Mouse (Mus musculus) embryonic facial prominence, embryonic 12.5 days (tissue): ENCODE measurements around the gene Pgbd1. TPM values are rescaled to one million over a fixed set of nuclear protein-coding genes. Genes with fewer than 3 reads are reported as not detected.
"Not testable (repeated sequence)": the region's sequence is repeated elsewhere in the genome, so short reads cannot be mapped to it uniquely, and the experiment has no call there.

ENCODE experiments used
- ATAC-seq: fragments of 200-750 bp; cut with Nextera tagmentation; 2 replicates; pipeline ENCODE4 v1.8.0; 2017; ENCODE audit not compliant: insufficient number of reproducible peaks, insufficient read depth, low FRiP score, low TSS enrichment
- H3K27ac ChIP-seq: fragments of 300-500 bp; sonication (generic); 2 replicates; pipeline ENCODE4 v1.5.1; 2016; ENCODE audit warnings: mild to moderate bottlenecking
- H3K27me3 ChIP-seq: fragments of 300-500 bp; sonication (generic); 2 replicates; pipeline ENCODE4 v1.6.1; 2016; ENCODE audit warnings: mild to moderate bottlenecking, moderate library complexity
- H3K36me3 ChIP-seq: fragments of 300-500 bp; sonication (generic); 2 replicates; pipeline ENCODE4 v1.6.1; 2016; ENCODE audit warnings: mild to moderate bottlenecking
- H3K4me1 ChIP-seq: fragments of 300-500 bp; sonication (generic); 2 replicates; pipeline ENCODE4 v1.6.1; 2016
- H3K4me2 ChIP-seq: fragments of 300-500 bp; sonication (generic); replicated peaks from 2 replicates; pipeline ENCODE4 v1.6.1; 2016; ENCODE audit warnings: mild to moderate bottlenecking, moderate library complexity
- H3K4me3 ChIP-seq: fragments of 300-500 bp; sonication (generic); 2 replicates; pipeline ENCODE4 v1.5.1; 2016; ENCODE audit warnings: mild to moderate bottlenecking
- H3K9ac ChIP-seq: fragments of 300-500 bp; sonication (generic); 2 replicates; pipeline ENCODE4 v1.6.1; 2016; ENCODE audit warnings: mild to moderate bottlenecking, moderate library complexity
- H3K9me3 ChIP-seq: fragments of 300-500 bp; sonication (generic); 2 replicates; pipeline ENCODE4 v1.6.1; 2016; ENCODE audit warnings: mild to moderate bottlenecking, moderate library complexity
- WGBS: fragments of 180-500 bp; shearing (Covaris S2); methylation state at CpG from one replicate; pipeline ENCODE4 v1.1.7; 2016; 5-methylcytosine and 5-hydroxymethylcytosine counted together
- polyA plus RNA-seq: library from polyadenylated mRNA; unstranded; fragments of >200 nt; fragmentation: Nextera tagmentation; extraction: Ambion mirVana; gene quantifications from 2 replicates; pipeline ENCODE4 v1.2.1, GENCODE M21; 2016

Pgbd1 gene
- polyA plus RNA-seq, 1 experiment from 2014 or later: 4.2 TPM

DNA sequence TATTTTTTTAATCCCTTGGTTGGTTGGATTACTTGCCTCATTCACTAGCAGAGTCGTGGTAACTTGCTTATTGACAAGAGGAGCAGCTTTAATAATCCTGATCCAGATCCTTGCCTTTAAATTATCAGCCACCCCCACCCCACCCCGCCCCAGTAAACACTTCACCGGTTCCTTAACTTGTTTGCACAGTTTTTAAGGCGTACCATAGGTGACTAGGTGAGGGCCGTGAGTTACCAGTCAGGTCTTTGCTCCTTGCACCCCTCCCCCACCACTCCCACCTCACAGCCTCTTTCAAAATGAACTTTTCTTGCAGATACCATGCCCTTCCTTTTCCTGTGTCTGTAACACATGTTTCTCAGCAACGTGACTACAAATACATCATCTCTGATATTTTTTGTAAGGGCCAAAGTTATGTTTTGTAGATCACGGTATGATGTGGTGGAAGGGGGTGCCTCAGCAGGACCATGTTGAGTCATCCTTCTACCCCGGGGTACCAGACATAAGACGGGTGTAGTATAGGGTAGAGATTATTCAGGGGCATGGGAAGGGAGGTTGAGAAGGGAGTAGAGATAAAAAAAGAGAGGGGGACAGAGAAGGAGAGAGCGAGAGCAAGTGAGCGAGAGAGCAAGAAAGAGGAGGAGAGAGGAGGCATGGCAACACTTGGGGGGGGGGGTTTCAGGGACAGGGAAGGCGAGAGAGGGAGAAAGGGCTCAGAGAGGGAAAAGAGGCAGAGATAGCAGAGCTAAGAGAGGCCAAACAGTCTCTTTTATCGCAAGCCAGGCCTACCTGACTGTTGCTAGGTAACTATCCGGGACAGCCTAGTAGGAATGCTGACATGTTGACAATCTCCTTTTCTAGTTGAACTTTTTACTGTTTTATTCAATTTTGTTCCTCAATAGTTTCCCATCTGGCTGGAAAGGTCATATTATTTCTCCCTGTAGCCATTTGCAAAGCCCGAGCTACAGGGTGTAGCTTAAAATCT, 26.3 kb downstream of the Pgbd1 start:
- Histone ChIP-seq H3K9me3 (no peaks in the 10 kb centered on the region), H3K27ac (no peak overlapping the region), H3K4me2 (no peak overlapping the region), H3K4me3 (no peak overlapping the region), H3K4me1 (no peaks in the 10 kb centered on the region), H3K36me3 (no peaks in the 10 kb centered on the region), H3K27me3 (no peaks in the 10 kb centered on the region), H3K9ac (no peak overlapping the region)
- 74% methylated on average over 15 of the region's 15 CpGs for WGBS
- no peak for ATAC-seq

DNA sequence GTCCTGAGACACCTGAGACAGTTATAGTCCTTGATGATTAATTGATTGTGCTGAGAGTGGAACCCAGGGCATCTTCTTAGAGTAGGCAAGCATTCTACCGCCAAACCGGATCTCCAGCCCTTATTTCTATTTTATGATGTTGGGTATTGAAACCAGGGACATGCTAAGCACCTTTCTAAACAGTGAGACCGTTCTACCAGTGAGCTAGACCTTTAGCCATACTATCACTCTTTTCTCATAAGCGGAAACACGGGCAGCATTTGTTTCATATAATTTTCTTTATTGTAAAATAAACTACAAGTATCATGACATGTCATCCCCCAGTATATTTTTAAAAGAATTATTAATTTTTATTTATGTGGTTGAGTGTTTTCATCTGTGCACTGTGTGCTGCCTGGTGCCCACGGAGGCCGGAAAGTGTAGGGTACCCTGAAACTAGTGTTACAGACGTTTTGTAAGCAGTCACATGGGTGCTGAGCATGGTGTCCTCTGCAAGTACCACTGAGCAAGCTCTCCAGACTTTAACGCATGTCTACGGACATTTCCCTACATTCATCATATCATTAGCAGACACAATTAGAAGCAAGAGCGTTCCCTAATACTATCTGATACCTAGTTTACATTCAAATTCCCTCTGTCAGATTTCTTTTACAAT, 31.9 kb downstream of the Pgbd1 start:
- Histone ChIP-seq H3K4me2 (peak overlapping the region; percentile 63), H3K27me3 (no peaks in the 10 kb centered on the region), H3K27ac (0 out of 2 replicates have a peak overlapping the region, but pooled peaks have one; percentile 42), H3K9ac (peak overlapping the region; percentile 68; the same call in 1 of the 2 replicates), H3K9me3 (no peaks in the 10 kb centered on the region), H3K4me1 (no peaks in the 10 kb centered on the region; the same call in 1 of the 2 replicates), H3K4me3 (peak overlapping the region; percentile 49), H3K36me3 (no peaks in the 10 kb centered on the region)
- no peak for ATAC-seq
- WGBS: 50% methylated on average over 11 of the region's 11 CpGs

DNA sequence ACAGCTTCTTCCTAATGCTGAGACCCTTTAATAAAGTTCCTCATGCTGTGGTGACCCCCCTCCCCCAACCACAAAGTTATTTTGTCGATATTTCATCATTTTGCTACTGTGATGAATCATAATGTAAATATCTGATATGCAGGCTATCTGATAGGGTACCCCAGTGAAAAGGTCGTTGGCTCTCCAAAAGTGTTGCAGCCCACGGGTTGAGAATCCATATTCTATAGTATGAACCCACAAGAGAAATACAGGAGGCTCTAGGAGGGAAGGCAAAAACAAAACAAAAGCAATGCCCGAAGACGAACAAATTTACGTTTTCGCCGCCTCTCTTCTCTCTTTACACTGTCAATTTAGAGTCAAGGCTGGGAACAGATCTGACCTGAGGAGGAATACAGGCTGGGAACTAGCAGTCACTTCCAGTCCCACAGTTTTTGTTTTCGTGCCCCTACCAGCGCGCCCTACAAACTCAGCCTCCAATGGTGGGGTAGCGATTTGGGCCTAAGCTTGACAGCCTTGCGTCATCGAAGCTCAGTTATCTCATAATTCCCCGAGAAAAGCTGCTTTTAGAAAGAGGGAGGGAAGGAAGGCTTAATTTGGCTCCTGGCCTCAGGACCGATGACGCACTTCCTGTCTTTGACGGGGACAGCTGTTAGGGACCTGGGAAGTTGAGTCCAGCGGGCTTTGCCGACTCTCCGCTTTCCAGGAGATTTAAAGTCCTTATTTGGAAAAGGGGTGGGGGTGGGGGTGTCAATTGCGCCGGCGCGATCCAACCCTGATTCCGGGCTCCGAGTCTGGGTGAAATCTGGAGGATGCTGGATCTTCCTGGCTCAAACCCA, 32.7 kb downstream of the Pgbd1 start:
- H3K4me3 ChIP-seq: peak overlapping the region; percentile 49
- H3K9ac ChIP-seq: peak overlapping the region; percentile 68
- peak overlapping the region; percentile 63 for H3K4me2 ChIP-seq
- 3% methylated on average over 27 of the region's 27 CpGs for WGBS
- H3K36me3 ChIP-seq: no peaks in the 10 kb centered on the region
- no peaks in the 10 kb centered on the region for H3K27me3 ChIP-seq
- no peaks in the 10 kb centered on the region; the same call in 1 of the 2 replicates for H3K4me1 ChIP-seq
- peak overlapping the region; percentile 65; the same call in 1 of the 2 replicates for H3K27ac ChIP-seq
- no peaks in the 10 kb centered on the region for H3K9me3 ChIP-seq
- peak; percentile 91 for ATAC-seq

DNA sequence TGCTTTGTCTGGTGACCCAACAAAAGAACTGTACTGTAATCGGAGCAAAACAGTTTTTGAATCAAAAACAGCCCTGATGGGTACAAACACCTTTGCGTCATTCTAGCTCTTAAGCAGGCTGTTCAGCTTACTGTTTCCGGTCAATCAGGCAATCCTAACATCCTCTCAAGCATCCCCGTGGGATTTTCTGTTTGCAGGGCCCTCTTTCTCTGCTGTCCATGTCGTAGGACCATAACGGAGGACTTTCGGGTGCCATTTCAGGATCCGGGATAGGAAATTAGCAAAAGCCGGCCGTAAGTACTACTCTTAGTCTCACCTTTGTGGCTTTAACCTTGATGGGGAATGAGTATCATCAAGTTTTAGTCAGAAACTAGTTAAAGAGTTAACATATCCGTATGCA, 33.5 kb downstream of the Pgbd1 start:
- H3K9me3 ChIP-seq: no peaks in the 10 kb centered on the region
- H3K4me2 ChIP-seq: peak overlapping the region; percentile 63
- H3K36me3 ChIP-seq: no peaks in the 10 kb centered on the region
- no peaks in the 10 kb centered on the region; the same call in 1 of the 2 replicates for H3K4me1 ChIP-seq
- 73% methylated on average over 11 of the region's 11 CpGs for WGBS
- H3K27me3 ChIP-seq: no peaks in the 10 kb centered on the region
- H3K27ac ChIP-seq: no peak overlapping the region
- H3K9ac ChIP-seq: no peak overlapping the region
- no peak overlapping the region for H3K4me3 ChIP-seq
- ATAC-seq: no peak

DNA sequence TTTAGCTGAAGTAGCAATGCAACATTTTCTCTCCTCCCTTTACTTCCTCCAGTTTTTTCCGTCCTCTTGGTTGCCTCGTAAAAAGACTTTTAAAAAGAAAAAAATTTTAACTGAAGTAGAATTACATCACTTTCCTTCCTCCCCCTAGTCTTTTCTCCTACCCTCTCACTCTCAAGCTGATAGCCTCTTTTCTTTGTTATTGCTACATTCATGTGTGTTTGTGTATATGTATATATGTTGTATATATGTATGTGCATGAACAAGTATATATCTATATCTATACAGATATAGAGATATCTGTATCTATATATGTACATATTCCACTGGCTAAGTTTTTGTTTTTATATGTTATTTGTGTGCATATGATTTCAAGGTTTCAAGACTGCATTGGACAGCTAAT, 38.0 kb downstream of the Pgbd1 start:
- H3K9ac ChIP-seq: peak overlapping the region; percentile 83; the same call in 1 of the 2 replicates
- WGBS: 0% methylated on average over 2 of the region's 2 CpGs

DNA sequence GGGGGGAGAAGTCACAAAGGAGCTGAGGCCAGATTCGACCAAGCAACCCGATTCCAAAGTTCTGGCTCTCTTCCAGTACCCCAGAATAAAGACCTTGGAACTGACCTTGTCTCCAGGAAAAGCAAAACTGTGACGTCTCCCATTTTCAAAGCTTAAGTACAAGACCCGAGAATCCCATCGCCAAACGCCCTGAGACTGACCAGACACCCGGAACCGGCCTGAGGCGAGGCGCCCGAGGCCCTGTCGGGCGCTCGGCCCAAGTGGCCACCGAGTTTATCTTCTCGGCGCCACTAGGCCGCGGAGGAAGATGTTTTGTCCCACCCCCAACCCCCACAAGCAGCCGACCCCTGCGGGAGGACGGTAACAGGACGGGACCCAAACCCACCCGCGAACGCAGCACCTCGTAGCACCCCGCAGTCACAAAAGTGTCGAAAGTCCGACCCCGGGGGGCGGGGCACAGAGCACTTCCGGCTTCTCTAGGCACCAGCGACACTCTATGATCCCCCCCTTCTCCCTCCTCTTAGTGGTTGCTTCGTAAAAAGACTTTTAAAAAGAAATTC, 38.5 kb downstream of the Pgbd1 start, which contains the start of gene Zkscan3:
TSS of gene Zkscan3 (minus strand) at position 469 of the 560 bp plus-strand sequence.
- Histone ChIP-seq H3K4me3 (peak within 1 kb of the TSS; percentile 84), H3K27ac (peak within 1 kb of the TSS; percentile 69)

More for the DNA sequence above, 38.0 kb downstream of the Pgbd1 start:
- ATAC-seq: no peak
- H3K27ac ChIP-seq: no peak overlapping the region
- H3K27me3 ChIP-seq: no peaks in the 10 kb centered on the region
- H3K9me3 ChIP-seq: no peaks in the 10 kb centered on the region
- H3K36me3 ChIP-seq: peaks cover 9% of the 10 kb centered on the region; the same call in 1 of the 2 replicates
- peaks cover 8% of the 10 kb centered on the region for H3K4me1 ChIP-seq
- peak overlapping the region; percentile 60 for H3K4me2 ChIP-seq
- peak overlapping the region; percentile 84 for H3K4me3 ChIP-seq

DNA sequence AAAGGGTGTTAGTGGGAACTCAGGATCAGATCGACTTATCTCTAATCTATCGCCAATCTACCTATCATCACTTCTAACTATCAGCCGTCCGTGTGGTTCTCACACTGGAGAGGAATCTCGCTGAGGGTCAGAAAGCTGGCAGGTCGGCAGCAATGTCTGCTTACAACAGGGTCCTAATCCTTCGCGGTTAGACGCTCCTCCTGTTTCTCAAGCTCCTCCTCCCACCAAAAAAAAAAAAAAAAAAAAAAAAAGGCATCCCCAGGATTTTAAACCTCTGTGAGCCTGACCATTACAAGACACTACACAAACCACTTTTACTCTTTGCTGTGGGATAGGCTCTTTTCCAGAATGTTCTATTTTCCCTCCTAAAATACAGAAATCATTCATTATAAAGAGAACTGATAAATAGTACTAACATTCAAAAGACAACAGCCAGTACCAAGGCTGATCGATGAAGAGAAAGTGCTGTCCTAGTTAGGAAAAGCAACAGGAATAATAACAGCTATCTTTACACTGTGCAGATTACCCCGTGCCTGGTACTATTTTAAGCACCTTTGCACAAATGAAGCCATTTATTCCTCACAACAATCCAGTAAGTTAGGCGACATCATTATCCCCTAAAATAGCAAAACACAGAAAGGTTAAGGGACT, 39.1 kb downstream of the Pgbd1 start:
- Histone ChIP-seq H3K4me2 (peak overlapping the region; percentile 60), H3K4me3 (peak overlapping the region; percentile 84), H3K9ac (peak overlapping the region; percentile 83), H3K27ac (peak overlapping the region; percentile 69), H3K27me3 (no peaks in the 10 kb centered on the region), H3K9me3 (no peaks in the 10 kb centered on the region), H3K36me3 (peaks cover 12% of the 10 kb centered on the region; the same call in 1 of the 2 replicates), H3K4me1 (peaks cover 8% of the 10 kb centered on the region)
- WGBS: 13% methylated on average over 12 of the region's 12 CpGs
- ATAC-seq: no peak

More for the DNA sequence above, 38.5 kb downstream of the Pgbd1 start, which contains the start of gene Zkscan3:
- H3K27me3 ChIP-seq: no peaks in the 10 kb centered on the region
- H3K4me2 ChIP-seq: peak within 1 kb of the TSS; percentile 60
- peaks cover 8% of the 10 kb centered on the region for H3K4me1 ChIP-seq
- under 1% methylated on average over 35 of the region's 35 CpGs for WGBS
- H3K9me3 ChIP-seq: no peaks in the 10 kb centered on the region
- peak within 1 kb of the TSS; percentile 83 for H3K9ac ChIP-seq
- peaks cover 9% of the 10 kb centered on the region; the same call in 1 of the 2 replicates for H3K36me3 ChIP-seq
- ATAC-seq: peak; percentile 94

DNA sequence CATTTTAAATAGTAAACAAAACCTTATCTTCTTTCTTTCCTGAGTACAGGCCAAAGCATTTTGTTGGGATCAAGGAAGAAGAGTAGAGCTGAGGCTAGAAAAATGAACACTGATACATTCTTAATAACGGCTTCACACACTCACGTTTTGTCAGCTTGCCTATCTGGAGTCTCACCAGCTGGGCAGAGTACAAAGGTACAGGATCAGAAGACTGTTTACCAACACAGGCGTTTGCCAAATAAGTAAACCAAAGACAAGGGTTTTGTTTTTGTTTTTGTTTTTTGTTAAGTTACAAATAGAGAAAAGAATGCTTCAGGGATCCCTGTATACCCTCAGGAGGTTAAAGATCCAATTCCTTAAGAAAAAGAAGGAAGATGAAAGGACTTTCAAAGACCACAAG, 39.7 kb downstream of the Pgbd1 start:
- peaks cover 8% of the 10 kb centered on the region for H3K4me1 ChIP-seq
- peak overlapping the region; percentile 84 for H3K4me3 ChIP-seq
- H3K9me3 ChIP-seq: no peaks in the 10 kb centered on the region
- peaks cover 18% of the 10 kb centered on the region; the same call in 1 of the 2 replicates for H3K36me3 ChIP-seq
- no peak for ATAC-seq
- WGBS: 78% methylated on average over 3 of the region's 3 CpGs
- H3K27ac ChIP-seq: no peak overlapping the region
- H3K9ac ChIP-seq: no peak overlapping the region
- H3K27me3 ChIP-seq: no peaks in the 10 kb centered on the region
- H3K4me2 ChIP-seq: peak overlapping the region; percentile 60

DNA sequence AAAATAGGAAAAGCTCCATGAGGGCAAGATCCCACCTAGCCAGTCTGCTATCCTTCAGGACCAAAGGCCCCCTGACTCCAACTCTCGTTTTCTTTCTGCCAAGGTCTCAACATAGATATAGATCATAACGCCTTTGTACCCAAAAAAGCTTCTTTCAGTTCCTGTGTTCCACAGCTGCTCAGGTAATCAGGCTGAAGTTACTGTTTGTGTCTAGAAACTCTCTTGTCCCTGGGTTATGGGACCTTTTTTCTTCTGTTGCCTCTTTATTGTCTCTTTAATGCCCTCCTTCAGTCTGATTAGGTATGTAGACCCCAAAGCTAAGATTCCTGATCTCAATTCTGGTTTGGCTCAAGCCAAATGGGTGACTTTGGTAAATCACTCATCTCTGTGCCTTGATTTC, 43.4 kb downstream of the Pgbd1 start:
- no peak overlapping the region for H3K27ac ChIP-seq
- no peaks in the 10 kb centered on the region for H3K27me3 ChIP-seq
- peaks cover 49% of the 10 kb centered on the region for H3K36me3 ChIP-seq
- WGBS: 91% methylated on average over 2 of the region's 2 CpGs
- no peak overlapping the region for H3K4me3 ChIP-seq
- H3K4me1 ChIP-seq: peaks cover 8% of the 10 kb centered on the region
- H3K9ac ChIP-seq: no peak overlapping the region
- H3K4me2 ChIP-seq: no peak overlapping the region
- no peaks in the 10 kb centered on the region for H3K9me3 ChIP-seq
- ATAC-seq: no peak

DNA sequence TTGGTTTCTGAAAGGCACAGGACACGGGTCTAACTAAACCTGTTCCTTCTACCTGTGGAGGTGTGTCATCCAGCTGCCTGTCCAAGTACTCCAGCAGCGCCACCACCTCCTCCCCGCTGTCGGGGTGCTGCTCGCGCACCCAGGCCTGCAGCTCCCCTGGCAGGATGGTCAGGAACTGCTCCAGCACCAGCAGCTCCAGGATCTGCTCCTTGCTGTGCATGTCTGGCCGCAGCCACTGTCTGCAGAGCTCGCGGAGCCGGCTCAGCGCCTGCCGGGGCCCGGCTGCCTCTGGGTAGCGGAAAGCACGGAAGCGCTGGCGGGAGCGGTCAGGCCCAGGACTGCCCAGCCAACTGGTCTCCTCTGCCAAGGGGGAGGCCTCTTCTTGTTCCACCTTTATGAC, 44.8 kb downstream of the Pgbd1 start:
- ATAC-seq: 0 out of 2 replicates have a peak, but pooled peaks have one; percentile 47
- 87% methylated on average over 18 of the region's 18 CpGs for WGBS
- not testable (repeated sequence) for H3K4me2 ChIP-seq

More for the DNA sequence above, 44.8 kb downstream of the Pgbd1 start:
- not testable (repeated sequence) for H3K27ac ChIP-seq, H3K4me3 ChIP-seq, H3K4me1 ChIP-seq, H3K9me3 ChIP-seq, H3K27me3 ChIP-seq, H3K9ac ChIP-seq
- peaks cover 63% of the 10 kb centered on the region for H3K36me3 ChIP-seq
